Mouse (Mus musculus) cerebellum, postnatal 10 days (tissue): ENCODE measurements around the gene Yipf3.

Experiments
- DNase-seq, 2 experiments: peaks; one replicate each; pipeline ENCODE4 v3.0.0; 2021; ENCODE audit warnings: mixed read lengths in 2 of 2

Gene Yipf3

DNA sequence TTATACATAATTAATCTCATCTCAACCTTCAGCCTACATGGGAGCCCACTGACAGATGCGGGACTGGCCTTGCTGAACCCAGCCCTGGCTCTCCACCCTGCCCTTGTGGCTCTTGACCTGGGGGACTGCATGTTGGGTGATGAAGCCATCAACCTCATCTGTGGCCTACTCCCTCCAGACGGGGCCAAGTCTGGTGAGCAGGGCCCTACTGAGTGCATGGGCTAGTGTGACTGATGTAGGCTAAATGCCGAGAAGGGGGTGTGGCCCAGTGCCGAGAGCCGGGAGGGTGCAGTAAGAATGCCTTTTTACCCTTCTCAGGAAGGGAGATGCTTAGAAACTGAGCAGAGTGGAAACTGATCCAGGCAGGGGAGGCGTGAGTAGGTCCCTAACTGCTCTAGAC, 7.3 kb downstream of the Yipf3 start:
- DNase-seq = no peak

DNA sequence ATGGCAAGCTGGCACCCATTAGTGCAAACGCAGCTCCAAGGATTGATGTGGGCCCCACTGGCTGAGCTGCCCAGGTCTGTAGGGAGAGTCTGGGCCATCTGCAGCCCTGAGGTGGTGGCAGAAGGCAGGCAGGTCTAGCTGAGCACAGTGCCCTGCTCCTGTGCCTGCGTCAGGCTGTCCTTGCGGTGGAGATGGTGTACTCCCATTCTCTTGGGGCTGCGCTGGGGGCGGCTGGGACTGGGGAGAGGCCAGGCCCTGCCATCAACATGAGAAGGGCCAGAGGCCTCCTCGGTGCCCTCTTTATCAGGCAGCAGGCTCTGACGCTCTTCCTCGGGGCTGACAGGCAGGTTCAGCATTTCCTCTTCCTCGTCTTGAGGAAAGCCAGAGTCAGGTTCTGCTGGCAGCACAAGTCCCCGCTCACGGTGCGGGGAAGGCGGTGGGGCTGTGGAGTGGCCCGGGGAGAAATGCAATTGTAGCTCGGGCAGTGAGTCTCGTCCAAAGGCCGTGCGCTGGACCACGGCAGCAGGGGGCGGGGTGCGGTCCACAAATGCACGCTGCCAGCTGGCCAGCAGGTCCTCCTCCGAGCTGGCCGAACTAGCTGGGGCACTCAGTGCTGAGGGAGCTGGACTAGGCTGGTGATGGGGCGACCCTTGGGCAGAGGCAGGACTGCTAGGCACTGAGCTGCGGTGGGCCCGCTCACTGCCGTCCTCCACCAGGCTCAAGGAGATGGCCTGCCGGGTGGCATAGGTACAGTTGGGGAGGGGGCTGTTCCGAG, 10.6 kb downstream of the Yipf3 start:
- DNase-seq = no peak

DNA sequence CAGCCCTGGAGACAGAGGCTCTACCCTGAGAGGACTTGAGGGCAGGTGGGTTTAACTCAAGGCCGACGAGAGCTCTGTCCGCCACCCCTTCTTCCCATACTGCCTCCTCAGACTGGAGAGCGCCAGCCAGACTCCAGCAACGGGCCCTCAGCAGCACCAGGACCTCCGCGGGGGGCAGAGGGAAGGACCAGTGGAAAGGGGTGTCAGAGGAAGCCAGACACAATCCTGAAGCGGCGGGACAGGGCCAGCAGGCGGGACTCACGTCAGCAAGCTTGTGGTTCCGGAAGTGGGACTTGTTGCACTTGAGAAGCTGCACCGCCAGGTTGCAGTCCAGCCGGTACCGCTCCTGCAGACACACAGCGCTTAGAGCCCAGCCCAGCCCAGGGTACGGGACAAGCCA, 11.8 kb downstream of the Yipf3 start:
- DNase-seq = no peak

DNA sequence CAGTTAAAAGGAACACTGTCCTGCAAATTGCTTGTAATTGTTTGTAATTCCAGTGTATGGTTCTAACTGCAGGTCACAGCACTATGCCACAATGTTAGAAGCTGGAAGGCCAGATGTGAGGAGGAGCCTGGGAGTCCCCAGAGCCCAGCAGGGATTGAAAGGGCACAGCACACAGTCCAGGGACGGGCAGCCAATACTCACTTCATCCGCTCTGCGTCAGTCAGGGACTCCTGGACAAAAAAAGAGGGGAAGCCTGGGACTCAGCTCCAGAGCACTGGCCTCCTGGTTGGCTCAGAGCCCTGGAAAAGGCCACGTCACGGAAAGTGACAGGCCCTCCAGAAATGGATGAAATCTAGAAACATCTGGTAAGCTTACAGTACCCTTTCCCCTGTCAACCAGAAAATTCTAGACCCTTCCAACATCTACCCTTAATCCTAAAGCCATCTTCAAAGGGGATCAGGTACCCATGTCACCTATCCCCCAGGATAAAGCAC, 14.4 kb downstream of the Yipf3 start:
- no peak for DNase-seq

DNA sequence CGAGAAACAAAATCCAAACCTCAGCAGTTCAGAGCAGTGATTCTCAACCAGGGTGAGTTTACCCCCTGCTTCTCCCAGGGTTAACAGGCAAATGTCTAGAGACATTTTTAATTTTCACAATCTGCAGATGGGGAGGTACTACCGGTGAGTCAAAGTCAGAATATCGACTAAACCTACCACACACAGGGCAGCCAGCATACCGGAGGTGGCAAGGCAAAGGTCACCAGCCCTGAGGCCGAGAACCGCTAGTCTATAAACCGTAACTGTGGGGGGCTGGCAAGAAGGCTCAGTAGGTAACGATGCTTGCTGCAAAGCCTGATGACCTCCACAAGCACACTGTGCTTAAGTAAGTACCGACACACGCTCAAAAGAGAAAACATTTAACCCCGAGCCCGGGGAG, 17.6 kb downstream of the Yipf3 start:
- DNase-seq = no peak

DNA sequence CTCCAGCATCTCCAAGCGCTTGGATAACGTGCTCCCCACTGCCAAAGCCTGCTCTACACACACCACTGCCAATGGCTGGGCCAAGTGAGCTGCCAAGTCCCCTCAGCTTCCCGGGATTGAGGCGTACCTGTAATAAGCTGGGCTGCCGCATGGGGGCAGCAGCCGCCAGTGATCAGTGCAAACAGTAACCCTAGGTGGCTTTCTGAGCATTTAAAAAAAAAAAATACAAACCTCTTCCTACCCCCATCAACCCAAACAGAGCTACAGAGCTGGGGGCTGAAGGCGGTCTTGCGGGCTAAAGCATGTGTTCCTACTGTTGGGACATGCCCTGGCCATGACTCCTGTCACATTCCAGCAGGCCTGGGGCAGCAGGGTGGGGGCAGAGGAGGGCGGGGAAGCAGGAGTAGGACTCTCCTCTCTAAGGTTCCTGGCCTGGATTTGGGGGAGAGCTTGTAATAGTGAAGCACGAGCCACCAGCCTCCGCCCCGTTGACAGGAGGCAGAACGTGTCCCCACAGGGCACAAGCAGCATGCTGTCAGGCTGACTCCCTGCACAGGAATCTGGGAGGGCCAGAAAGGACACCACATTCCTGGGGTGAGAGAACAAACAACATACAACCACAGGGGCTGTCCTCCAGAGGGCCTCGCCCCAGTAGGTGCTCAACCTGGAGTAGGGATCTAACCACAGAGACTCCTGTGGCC, 18.2 kb downstream of the Yipf3 start:
- DNase-seq = peak; percentile 95 to 96

DNA sequence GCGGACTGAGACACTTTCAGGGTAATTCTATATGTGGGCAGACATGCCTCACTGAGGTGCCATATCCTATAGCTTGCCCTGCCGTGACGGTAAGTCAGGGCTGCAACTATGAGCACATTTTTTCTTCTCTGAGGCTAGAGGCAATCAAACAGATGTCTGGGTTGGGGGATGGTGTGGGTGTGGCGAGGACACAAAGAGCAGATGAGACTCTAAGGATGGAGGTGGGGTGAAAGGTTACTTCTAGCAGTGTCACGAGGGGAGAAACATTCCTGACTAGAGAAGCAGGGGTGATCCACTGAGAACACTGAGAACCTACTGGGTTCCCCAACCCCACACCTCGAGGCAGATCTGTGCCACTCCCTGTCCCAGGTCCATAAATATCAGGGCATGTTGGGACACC, 19.1 kb downstream of the Yipf3 start:
- peak in 1 of 2 experiments; percentile 2 for DNase-seq

DNA sequence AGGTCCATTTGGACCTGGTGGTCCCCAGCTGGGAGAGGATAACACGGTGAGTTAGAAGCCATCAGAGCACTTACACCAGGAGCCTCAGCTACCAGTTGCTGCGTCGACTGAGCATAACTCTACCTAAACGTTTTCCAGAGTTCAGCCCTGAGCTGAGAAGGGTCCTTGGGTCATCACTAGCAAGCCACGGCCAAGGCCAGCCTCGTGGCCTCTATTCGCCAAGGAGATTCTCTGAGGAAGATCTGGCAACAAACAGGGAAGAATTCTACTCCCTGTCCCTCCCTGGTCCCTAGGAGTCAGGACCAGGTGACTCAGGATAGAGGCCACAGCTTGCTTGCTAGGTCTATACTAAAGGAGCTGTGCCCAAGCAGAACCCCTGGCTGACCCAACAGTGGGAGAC, 19.6 kb downstream of the Yipf3 start:
- peak in 1 of 2 experiments; percentile 1 for DNase-seq

DNA sequence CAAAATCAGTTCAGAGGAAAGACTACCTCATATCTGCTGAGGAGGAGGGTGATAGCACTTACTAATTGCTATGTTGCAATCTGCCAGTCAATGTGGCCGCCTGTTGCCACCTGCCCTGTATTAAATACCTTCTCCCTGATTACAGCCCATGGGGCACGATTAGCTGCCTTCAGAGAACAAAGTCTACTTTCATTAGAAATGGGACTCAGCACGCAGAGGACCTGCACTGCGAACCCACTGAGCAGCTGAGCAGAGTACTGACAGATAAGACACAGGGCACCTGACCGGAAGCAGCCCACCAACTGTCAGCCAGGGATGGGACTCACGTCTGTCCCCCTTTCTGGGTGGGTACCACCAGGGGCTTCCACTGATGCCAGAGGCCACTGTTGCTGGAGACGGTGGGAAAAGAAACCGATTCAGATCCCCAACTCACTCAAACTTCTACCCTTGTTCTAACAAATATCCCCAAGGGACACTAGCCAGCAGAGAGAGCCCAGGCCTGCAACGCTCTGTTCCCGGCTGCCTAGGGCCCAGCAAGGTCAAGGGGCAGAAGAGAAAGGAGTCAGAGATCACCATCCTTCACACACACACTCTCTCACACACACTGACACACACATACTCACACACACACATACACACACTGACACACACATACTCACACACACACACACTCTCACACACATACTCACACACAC, 20.3 kb downstream of the Yipf3 start:
- peak in 1 of 2 experiments; percentile 1 for DNase-seq

DNA sequence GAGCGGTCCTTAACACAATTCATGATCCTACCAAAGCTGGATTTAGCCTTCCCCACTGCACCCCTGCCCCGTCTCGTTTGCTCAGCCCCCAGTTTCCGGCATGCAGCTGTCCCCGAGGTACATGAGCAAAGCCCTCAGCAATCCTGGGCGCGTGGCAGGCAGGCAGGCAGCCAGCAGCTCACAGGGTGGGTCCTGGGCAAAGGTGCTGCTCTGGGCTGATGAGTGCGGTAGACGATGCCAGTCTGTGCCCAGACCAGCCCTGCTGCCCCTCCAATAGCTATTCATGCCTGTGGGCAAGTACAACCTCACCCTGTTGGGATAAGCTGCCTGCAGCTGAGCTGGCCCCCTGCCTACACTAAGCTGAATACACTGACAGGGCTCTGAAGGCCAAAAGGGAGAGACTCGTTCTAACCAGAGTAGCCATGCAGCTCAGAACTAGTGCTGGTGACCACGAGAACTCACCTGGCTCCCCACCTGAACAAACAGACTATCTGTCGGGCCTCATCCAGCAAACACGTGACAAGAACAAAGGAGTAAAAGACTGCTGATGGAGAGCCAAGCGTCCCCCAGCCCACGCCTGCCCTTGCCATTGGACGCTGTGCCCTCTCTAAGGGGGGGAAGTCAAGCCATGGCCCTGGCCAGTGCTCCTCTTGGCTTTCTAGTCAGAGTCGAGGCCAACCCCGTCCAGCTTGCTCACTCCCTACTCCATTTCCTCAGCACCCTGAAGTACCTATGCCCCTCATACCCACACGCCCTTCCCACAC, 22.1 kb downstream of the Yipf3 start:
- DNase-seq = peak; percentile 38 to 52

DNA sequence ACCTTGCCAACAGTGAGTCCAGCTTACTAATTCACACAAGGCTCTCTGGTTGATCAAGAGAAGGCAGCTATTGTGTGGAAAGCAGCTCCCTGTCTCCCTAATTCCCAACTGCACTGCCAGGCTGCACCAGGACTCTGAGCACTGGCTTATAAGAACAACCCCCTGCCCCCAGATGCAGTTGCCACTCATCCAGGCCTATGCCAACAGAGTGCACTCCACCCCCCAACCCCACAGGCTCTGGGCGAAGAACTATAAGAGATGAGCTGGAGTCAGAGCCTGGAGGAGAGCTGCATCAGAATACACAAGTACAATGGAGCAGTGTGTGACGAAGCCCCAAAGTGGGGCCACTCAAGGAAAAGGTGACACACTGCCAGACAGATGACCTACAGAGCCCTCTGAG, 24.2 kb downstream of the Yipf3 start:
- DNase-seq = peak in 1 of 2 experiments; percentile 26

DNA sequence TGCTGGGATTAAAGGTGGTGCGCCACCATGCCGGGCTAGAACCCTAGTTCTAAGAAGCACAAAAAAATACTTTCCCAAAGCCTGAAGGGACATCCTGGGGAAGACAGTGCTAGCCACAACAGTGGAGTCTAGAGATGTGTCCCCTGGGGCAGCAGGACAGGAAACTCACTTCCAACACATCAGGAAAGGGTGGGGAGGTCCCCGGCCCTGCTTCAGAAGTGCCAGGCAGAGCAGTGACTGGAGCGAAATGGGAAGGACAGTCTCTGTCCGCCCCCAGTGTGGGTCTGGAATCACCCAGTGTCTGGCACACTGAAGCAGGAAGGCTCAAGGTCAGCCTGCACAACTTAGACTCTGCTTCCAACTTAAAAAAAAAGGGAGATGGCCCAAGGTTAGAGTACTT, 24.8 kb downstream of the Yipf3 start:
- DNase-seq = peak in 1 of 2 experiments; percentile 2

DNA sequence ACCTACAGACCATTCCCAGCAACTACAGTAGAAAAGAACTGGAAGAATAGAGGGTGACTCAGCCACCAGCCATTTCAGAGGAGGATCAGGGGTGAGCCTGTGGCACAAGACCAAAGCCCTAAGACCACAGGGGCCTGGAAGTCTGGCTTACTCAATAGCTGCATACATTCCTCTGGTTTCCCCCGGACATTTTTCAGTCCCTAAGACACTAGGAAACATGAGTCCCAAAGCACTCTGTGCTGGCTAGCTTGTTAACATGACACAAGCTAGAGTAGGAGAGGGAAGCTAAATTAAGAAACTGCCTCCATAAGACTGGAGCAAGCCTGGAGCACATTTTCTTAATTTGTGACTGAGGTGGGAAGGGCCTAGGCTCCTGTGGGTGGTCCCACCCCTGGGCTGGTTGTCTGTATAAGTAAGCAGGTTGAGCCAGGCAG, 25.9 kb downstream of the Yipf3 start:
- DNase-seq = peak in 1 of 2 experiments; percentile 1

DNA sequence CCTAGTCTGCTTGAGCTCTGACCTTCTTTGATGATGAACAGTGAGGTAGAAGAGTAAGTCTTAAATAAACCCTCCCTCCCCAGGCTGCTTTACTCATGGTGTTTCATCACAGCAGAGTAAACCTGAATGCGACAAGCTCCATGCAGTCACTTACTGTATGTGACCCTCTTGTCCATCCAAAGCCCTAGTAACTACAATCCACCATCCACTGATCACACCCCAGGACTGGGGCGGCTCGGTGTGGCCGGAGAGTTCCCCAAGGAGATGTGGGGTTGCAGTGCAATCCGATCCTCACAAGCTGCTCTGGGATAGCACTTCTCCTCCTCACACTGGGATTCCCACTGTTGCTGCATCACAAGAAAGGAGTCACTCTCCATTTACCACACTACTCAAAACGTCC, 26.6 kb downstream of the Yipf3 start:
- DNase-seq = no peak

DNA sequence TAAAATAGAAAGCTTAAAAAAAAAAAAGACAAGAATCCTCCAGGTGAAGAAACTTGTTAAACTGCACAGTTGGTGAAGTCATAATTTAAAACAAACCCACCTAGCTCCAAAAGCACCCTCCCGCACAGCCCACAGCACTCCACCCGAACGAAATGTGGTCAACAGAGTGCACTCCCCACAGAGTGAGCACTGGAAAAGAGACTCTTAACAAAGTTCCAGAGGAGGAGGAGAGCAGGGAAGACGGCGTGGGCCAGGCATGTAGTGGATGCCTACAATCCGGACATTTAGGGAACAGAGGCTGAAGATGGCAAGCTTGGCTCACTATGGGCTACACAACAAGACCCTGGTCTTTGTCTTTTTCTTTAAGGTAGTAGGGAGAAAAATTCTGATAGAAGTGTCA, 27.2 kb downstream of the Yipf3 start:
- DNase-seq = no peak

DNA sequence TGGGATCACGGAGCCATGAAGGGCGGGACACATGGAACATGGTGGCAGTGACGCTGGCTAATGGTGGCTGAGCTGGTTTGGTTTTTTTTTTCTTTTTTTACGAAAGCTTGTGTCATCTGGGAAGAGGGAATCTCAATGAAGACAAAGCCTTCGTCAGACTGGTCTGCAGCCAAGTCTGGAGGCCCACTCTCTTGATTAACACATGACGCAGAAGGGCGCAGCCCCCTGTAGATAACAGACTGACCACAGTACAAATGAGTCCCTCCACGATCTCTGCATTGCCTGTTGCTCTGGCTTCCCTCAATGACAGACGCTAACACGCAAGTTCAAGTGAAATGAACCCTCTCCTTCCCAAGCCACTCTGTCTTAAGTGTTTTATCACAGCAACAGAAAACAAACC, 27.6 kb downstream of the Yipf3 start:
- no peak for DNase-seq

DNA sequence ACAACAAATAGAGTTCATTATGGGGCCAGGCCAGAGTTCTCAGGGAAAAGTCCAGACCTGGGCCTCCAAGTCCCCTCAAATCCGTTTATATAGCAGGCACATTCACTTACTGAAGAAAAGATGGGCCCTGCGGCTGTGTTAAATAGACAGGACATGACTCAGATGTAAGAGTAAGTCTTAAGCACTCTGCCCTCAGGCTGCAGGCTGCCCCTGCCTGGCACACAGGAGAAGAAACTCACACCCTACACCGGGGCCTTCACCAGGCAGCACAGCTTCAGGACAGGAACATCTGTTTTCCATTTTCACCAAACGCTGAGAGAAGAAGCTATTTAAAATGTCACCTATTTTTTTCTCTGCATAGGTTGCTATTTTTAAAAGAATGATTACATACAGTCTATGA, 29.7 kb downstream of the Yipf3 start:
- DNase-seq = no peak

DNA sequence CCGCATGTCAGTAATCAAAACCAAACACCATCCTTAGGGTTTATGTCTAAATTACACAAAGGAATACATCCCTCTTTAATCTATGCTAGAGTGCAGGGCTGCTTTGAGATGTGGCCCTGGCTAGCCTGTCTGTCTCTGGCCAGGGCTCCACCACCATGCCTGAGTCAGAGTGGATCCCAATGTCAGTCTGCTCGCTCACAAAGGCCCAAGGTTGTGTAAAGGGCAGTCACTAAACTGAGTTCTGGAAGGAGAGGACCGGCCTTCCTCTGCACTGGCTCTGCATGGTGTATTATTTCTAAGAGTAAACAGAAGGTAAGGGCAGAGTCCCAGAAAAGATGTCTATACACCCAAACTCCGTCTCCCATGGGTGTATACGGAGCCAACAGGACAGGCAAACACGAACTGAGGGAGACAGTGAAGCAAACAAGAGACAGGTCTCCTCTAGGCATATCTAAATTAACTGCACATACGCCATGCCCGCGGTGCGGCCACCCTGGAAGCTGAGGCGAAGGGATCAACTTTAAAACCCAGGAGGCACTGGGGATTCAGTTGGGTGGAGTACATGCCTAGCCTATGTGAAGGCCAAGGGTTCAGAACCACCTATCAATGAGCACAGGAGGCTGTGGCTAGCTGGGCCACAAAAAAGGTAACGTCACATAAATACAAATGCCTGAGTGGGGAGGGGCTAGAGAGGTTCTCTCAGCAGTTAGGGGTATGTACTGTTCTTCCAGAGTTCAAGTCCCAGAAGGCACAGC, 30.3 kb downstream of the Yipf3 start:
- no peak for DNase-seq

DNA sequence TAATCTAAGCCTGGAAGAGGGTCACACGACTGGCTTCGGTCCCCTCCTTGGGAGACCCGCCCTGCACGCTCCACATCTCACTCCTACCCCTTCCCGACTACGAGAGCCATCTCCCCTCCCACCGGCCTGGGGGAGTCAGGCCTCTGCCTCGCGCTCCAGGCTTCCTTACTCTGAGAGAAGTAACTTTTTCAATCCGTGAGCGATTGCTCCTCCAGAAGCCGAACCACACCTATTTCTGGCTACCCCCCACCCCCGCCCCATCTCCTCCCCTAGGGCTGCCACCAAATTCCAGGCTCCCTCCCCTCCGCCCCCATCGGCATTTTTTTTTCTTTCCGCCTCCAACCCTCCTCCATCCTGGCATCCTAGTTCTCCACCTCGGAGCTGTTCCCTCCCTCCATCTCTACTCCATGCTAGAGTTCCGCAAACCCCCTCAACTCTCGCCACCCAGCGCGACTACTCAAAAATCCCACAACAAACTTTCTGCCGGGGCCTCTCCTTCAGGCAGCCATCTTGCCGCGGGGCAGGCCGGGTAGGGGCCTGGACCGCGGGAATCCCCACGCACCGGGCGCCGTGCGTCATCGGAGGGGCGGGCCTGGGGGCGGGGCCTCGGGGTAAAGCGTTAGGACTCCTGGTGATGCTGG, 34.7 kb downstream of the Yipf3 start, which contains the start of gene Tjap1:
Gene Tjap1 (minus strand): TSS at position 544 of the 641 bp plus-strand sequence.
- peak; percentile 94 to 97 for DNase-seq

DNA sequence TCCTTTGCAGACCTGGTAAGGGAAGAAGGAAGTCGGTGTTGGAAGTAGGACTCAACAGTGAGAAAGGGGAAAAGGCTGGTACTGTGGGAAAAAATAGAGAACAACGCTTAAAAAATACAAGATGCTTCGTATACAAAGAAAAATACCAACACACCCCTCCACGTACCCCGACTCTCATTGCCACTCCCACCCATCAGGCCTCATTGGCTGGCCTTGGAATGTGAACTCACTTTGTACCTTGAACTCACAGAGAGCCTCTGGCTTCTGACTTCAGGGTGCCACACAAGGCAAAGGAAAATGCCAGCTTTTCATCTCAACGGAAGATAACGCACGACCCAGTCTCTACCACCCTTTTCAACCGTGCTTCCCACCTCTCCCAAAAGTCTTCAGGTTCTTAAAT, 35.3 kb downstream of the Yipf3 start:
- peak in 1 of 2 experiments; percentile 3 for DNase-seq

DNA sequence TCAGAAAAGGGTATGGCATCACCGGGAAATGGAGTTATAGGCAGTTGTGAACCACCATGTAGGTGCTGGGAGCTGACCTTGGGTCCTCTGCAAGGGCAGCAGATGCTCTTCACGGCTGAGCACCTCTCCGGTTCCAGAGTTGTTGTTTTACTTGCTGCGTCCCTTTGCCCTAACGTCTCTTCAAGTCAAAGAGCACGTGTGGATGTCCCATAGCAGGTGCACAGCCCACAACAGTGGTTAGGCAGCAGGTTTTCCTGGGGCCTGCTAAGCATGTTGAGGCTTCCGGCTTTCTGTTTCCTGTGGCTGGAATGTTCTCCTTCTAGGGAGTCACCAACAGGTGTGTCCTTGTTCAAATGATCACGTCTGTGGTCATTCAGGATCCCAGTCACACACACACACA, 36.0 kb downstream of the Yipf3 start:
- peak in 1 of 2 experiments; percentile 1 for DNase-seq
